Mouse (Mus musculus) common myeloid progenitor, adult 5-6 weeks (primary cell): ENCODE measurements around the gene Actl9. TPM values are rescaled to one million over a fixed set of nuclear protein-coding genes. Genes with fewer than 3 reads are reported as not detected.

Experiments used
- ATAC-seq: replicated peaks from 2 replicates; pipeline ENCODE4 v1.8.0; 2016; ENCODE audit warnings: low read depth, mild to moderate bottlenecking, moderate TSS enrichment, inconsistent platforms; ENCODE audit not compliant: poor library complexity, severe bottlenecking
- total RNA-seq: library from RNA; stranded (forward); fragments of 200-1000, 187-1606 nt; gene quantifications from 2 replicates; pipeline ENCODE4 v1.2.3, GENCODE M21; 2017

Gene Actl9
- total RNA-seq: not detected in 2 replicates

DNA sequence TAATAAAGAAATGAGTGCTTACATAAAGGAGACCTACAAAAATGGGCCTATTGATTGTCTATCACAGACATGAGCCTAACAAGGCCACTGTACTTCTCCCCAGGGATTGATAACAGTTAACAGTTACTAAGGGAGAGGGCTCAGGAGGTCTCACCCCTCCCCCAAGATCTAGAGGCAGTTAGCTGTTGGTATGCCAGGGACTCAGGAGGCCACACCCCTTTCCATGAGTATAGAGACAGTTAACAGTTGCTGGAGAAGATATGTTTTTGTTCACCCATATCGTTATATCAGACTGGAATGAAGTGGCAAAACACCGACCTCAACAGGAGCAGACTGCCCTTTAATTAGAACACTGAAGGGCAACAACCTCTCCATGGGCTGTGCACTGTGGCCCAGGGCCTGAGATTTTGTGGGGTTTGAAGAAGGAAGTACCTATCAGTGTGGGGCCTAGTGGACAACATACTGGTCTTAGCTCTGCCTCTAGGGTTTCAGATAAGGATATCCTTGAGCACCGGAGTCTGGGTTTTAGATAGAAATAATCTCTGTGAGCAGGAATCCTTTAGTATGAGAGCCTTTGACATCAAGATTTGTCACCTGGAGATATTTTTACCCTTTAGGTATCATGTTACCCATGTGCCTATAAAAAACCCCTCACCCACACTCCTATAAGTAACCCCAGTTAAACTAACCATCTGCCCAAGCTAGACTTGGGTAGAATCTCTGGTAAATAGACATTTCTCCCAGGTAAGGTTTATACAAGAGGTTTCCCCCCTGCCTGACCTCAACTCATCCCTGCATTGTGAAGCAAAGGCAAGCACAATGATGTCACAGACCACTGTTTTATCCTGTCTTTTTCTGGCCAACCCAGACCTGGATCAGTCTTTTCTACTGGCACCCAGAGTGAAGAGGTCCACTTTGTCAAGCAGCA is at the start of gene Actl9:
Gene Actl9 (plus strand): TSS at position 878 of the 928 bp plus-strand sequence.
- ATAC-seq: 0 out of 2 replicates have a peak, but pooled peaks have one; percentile 25

DNA sequence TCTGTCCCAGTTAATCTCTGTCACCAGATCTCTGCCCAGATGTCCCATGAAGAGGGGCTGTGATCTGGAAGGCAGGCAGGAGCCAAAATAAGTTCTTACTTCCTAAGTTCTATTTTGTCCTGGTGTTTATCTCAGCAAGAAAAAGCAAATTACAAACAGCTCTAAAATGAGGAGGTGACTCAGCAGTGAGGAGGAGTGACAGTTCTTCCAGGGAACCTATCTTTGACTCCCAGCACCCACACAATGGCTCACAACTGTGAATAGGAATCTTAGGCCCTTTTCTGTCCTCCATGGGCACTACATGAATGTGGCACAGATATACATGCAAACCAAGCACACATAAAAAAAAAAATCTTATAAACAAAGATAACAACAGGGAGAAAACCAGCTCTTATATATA is 47.0 kb upstream of the Actl9 start:
- ATAC-seq: no peak

DNA sequence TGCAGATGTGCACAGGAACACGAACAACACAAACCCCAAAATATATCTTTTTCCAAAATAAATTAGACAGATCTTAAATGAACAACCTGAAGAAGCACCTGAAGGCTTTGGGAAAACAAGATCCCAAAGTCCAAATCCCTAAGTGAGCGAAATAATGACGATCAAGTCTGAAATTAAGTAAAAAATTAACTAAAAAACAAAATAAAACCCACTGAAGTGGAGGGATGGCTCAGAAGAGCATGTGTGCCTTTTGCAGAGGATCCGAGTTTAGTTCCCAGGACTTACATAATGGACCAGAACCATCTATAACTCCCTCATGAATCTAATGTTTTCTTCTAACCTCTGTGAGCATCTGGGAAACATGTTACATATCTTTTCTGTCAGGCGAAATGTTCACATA is 40.4 kb upstream of the Actl9 start:
- no peak for ATAC-seq

DNA sequence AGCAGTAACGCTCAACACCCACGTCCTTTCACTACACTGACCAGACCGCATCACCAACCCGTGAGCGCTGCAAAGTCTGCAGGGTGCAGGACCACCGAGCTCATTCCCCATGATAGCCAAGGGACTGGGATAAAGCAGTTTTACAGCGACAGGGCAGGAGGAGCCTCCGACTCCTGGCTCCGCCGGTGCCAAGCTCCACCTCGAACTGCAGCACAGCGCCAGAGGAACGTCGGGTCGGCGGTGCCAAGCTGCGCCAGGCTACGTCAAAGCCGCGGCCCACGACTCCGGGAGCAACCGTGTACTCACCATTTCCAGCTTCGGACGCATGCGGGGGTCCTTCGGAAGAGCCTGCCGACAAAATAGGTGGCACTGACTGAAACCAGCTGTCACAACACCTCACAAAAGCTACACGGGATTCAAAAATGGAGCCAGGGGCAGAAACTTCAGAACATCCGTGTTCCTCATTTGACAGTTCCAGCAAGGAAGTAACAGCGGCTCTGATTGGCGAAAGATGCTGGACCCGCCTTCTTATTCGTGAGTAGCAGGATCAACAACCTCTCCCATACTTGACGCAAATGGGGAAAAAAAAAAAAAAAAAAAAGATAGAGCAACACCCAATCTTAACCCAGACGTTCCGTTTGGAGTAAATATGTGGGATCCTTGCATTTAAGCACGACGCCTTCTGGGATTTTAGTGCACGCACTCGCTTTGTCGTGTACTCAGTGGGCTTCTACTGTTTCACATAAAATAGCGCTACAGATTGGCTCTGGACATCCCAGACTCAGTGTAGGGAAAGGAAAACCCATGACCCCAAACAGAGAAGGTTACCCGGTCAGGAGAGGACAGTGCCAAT is 38.3 kb upstream of the Actl9 start, which contains the start of gene Zfp101:
Gene Zfp101 (minus strand): TSS at position 460 of the 853 bp plus-strand sequence.
- ATAC-seq: peak; percentile 100

DNA sequence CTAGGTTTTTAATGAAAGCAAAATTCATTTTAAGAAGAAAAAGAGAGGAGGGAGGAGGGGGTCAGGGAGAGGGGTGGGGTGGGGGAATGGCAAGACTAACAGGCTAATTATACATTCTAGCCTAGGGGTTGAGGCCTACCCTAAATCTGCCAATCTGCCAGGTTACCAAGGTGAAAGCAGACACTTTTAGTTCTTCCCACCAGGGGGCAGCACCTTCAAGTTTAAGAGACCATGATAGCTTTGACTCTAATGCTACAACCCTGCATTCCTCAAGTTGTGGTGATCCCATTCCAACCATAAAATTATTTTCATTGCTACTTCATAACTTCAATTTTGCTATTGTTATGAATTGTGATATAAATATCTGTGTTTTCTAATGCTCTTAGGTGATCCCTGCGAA is 6.5 kb downstream of the Actl9 start:
- peak; percentile 92 for ATAC-seq

DNA sequence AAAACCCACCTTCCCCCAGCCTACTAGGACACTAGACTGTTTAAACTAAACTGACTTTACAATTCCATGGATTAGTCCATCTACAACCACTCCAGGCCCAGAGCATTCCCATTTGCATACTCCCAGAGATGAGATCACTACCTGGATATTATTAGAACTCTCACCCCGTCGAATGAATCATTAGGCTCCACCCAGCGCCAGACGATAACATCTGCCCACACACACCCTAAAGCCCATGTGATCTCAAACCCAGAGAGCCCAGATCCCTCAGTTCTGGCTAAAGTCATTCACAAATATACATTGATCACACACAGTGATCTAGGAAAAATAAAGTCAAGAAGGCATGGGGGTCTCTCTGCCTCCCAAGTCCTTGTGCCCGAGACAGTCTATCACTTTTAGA is 7.2 kb downstream of the Actl9 start:
- no peak for ATAC-seq

DNA sequence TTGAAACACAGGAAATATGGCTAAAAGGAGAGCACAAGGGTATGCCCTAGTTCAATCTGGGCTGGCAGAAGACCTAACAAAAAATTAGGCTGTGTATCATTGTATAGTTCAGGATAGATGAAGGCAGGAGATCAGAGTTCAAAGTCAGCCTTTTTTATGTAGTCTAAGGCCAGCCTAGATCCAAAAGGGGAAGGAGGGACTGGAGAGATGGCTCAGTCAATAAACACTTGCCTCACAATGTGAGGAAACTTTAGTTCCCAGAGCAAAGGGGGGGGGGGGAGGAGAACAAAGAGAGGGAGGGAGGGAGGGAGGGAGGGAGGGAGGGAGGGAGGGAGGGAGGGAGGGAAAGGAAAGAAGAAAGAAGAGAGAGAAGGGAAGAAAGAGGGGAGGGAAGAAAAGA is 8.5 kb downstream of the Actl9 start:
- no peak for ATAC-seq

DNA sequence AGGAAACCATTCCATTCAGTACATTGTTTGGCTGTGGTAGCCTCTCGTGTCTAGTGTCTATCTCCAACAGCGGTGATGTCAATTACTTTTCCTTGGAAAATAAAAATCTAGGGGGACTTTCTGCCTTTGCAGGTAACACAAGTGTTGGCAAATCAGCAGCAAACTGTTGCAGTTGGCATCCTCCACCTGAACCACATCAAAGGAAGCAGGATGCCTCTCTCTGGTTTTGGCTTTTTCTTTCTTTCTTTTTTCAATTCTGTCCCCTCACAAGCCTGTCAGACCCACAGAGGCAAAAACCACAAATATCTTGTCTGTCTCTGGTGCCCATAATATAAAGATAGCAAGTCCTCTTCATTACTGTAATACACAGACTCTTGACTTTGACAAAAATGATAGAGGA is 23.9 kb downstream of the Actl9 start:
- ATAC-seq: no peak

DNA sequence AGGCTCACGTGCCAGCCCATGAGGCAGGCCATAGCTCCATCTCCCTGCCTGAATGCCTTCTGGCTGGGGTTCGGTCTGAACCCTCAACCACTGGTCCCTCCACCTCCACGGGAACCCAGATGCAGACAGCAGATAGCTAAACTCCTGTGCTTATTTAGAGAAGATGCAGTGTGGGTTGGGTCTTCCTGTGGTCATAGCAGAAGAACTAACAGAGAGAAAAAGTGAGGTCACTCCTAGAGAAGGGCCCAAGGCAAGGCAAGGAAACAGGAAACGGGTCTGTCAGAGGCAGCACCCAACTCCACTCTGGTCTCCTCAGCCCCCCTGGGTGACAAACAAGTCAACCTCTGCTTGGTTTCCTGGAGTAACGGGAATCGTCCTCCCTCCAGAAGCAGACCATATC is 38.5 kb downstream of the Actl9 start:
- peak; percentile 56; the same call in 1 of the 2 replicates for ATAC-seq

Other genes starting within 250 kb of the Actl9 start
- not detected in 2 replicates for gene Olfr239, start 241.6 kb upstream of the Actl9 start, total RNA-seq
- gene Olfr1564, start 211.2 kb upstream of the Actl9 start, total RNA-seq: not detected in 2 replicates
- 15.3 and 18.6 TPM in 2 replicates for gene Zfp955a, start 177.8 kb upstream of the Actl9 start, total RNA-seq
- gene Olfr63, start 168.2 kb upstream of the Actl9 start, total RNA-seq: not detected in 2 replicates
- gene Zfp955b, start 143.4 kb upstream of the Actl9 start, total RNA-seq: 8.8 and 9.5 TPM in 2 replicates
- 15.0 and 20.6 TPM in 2 replicates for gene Zfp81, start 74.0 kb upstream of the Actl9 start, total RNA-seq
- 23.0 and 34.0 TPM in 2 replicates for gene Zfp101, start 38.3 kb upstream of the Actl9 start, total RNA-seq
- 28.0 and 32.8 TPM in 2 replicates for gene Adamts10, start 91.3 kb downstream of the Actl9 start, total RNA-seq
- 37.1 and 75.5 TPM in 2 replicates for gene Myo1f, start 122.8 kb downstream of the Actl9 start, total RNA-seq
- 17.3 and 18.4 TPM in 2 replicates for gene Zfp414, start 196.2 kb downstream of the Actl9 start, total RNA-seq
- gene Pram1, start 205.2 kb downstream of the Actl9 start, total RNA-seq: 2.8 TPM in 1 of 2 replicates, not detected in the other